Mouse (Mus musculus) liver, adult (tissue): ENCODE measurements at regions not wholly inside any gene's neighbourhood (a gene's known extent, or its start where the extent isn't known, plus 50 kb on each side); places are given as distances from the start of the nearest gene placed in this dataset.

Experiments used
- GATA4 ChIP-seq: IDR thresholded peaks from 2 replicates; pipeline ENCODE4 v1.6.1; 2014; ENCODE audit warnings: mild to moderate bottlenecking, low read length; ENCODE audit not compliant: insufficient replicate concordance

DNA sequence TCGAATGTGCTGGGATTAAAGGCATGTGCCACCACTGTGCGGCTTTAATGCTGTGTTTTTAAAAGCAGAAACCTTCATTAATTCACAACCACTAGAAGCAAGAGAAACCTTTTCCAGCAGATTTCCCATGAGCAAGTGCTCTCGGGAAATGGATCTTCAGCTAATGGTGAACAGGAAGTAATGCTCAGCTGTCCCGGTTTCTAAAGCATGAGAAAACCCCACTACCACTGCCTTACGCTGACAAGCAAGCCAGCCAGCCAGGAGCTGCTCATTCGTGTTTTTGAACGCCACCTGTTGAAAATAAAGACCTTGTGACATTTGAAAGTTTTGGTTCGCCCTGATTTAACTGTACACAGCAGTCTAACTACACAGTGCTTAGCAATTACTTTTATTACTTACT lies 1324.7 kb upstream of the Zeb2 start:
- no peak for TF ChIP-seq GATA4

- TF ChIP-seq GATA4 = no peak
These were observed 1324.2 kb upstream of the Zeb2 start for GRCm38 (mm10) chr2:46441348-46441747.

DNA sequence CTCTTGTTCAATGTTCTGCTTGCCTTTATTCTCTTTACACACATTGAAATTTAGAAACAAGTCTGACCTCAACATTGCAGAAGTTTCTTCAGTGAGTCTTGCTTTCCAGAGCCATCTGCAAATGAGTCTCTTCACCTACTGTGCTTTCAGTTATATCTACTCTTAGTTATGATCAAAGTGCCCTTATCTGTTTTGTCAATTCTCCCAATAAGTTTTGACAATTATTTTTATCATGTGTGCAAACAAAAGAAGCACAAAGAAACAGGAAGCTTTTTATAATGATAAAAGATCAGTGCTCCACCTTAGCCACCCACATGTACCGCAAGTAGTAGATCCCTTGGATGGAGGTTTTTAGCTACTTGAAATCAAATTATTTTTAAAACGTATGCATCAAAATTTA lies 1322.8 kb upstream of the Zeb2 start:
- no peak for TF ChIP-seq GATA4

- no peak for TF ChIP-seq GATA4
These were observed 1301.1 kb upstream of the Zeb2 start for GRCm38 (mm10) chr2:46418281-46418680.

DNA sequence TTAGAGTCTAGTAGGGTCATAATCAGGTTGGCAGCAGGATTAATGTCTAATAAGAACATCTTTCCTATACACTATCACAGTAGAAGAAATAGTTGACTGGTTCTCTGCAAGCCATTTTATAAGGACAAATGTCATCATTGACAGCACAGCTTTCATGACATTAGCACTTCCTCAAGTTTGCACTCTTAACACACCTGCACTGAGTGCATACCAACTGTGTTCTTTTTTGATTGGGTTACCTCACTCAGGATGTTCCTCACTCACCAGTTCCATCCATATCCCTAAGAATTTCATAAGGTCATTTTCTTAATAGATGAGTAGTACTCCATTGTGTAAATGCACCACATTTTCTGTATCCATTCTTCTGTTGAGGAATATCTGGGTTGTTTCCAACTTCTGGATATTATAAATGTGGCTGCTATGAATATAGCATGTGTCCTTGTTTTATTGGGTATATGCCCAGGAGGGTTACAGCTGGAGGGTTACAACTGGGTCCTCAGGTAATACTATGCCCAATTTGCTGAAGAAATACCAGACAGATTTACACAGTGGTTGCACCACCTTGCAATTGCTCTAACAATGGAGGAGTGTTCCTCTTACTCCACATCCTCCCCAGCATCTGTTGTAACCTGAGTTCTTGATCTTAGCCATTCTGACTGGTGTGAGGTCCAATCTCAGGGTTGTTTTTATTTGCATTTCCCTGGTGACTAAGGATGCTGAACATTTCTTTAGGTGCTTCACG lies 1285.3 kb upstream of the Zeb2 start:
- TF ChIP-seq GATA4 = no peak

- no peak for TF ChIP-seq GATA4
These were observed 1277.0 kb upstream of the Zeb2 start for GRCm38 (mm10) chr2:46394161-46394560.

- TF ChIP-seq GATA4 = no peak
These were observed 1255.8 kb upstream of the Zeb2 start for GRCm38 (mm10) chr2:46372847-46373461.

DNA sequence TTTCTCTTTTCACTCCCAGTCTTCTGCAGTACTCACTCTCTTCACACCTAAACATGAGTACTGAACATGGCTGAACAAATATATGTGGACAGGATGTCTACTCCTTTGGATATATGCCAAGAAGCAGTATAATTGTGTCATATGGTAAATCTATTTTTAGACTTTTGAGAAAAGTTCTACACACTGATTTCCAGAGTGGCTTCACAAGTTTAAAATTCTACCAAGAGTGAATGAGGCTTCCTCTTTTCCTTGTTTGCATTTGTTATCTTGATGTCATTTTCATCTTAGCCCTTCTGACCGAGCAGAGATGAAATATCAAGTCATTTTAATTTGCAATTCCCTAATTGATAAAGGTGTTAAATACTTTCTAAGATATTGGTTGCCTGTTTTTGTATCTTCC lies 1254.6 kb upstream of the Zeb2 start:
- TF ChIP-seq GATA4 = no peak

DNA sequence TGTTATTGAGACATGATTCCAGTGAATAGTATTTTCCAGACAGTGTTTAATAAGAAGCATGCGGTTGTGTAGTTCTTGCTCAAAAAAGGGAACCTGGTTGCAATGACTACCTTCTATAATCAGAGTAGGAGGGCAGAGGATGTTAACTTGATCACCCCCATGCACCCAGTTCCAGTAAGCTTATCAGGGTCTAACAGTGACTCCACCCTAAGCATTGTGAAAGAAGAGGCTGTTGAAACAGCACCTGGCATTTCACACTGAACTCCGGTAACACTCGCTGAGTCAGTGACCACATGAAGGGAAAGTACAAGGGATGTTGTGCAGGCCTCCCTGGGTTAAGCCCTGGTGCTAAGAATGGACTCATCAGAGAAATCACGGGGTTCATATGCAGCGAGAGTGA lies 1253.8 kb upstream of the Zeb2 start:
- no peak for TF ChIP-seq GATA4

- TF ChIP-seq GATA4 = no peak
These were observed 1251.7 kb upstream of the Zeb2 start for GRCm38 (mm10) chr2:46368882-46369281.

GRCm38 (mm10) chr2:46366135-46366485 lies 1248.9 kb upstream of the Zeb2 start:
- TF ChIP-seq GATA4 = no peak

GRCm38 (mm10) chr2:46365428-46366134 lies 1248.4 kb upstream of the Zeb2 start:
- TF ChIP-seq GATA4 = no peak

GRCm38 (mm10) chr2:46360049-46360712 lies 1243.0 kb upstream of the Zeb2 start:
- TF ChIP-seq GATA4 = no peak

DNA sequence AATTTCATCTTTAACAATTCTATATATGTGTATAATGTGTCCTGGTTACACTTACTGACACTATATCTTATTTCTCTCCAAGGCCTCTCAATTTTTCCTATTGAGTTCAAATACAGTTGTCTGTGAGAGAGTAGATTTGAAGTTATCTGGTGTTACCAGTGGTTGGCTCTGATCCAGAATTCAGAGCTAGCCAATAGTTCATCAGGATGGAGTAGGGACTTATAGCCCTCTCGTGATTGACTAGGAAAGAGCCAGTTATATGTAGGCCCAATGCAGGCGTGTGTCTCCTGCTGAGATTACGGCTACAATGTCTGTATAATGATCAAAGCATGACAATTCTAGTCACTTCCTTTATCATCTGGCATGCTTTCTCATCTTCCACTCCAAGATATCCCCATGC lies 1241.0 kb upstream of the Zeb2 start:
- no peak for TF ChIP-seq GATA4

DNA sequence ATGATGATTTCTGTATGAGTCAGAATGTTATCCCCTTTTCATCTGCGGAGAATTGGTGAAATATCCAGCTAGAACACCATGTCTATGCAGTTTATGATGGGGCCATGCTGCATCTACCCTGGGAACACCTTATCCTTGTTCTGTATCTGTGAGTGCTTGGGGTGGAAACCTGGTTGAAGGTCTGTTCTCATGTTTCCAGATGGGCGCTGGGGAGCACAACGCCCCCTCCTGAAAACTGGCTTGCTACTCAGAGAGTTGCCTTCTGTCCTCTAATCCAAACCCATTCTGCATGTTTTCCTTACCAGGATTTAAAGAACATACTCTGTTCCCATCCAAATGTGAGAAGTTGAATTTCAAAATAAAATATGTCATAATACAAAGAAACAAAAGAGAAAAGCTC lies 1239.5 kb upstream of the Zeb2 start:
- no peak for TF ChIP-seq GATA4

DNA sequence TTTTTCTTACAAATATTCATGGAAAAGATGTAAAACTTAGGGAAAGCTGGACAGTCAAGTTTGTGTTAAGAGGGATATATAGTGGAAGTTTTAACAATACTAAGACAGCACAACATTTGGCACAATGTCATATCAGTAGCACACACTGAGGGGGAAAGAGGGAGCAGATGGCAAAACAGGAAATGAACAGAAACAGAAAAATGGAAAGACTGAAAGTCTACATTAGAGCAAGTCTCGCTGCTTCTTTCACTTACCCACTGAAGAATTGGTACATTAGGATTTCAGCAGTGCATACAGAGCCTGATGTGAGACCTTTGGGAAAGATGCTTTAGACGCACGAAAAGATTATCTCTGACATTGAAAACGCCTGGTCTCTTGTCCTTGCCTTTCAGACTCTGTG lies 1223.5 kb upstream of the Zeb2 start:
- no peak for TF ChIP-seq GATA4

- TF ChIP-seq GATA4 = no peak
These were observed 1199.5 kb upstream of the Zeb2 start for GRCm38 (mm10) chr2:46316666-46317065.

GRCm38 (mm10) chr2:46315243-46315642 lies 1198.0 kb upstream of the Zeb2 start:
- TF ChIP-seq GATA4 = no peak
